Mouse (Mus musculus) ES-E14 (cell line): Measurements from ENCODE around the gene Zfp949.

Experiments used
- CHD2 ChIP-seq: IDR thresholded peaks from 2 replicates; pipeline ENCODE4 v1.6.1; 2014; ENCODE audit warnings: mild to moderate bottlenecking, low read depth, low read length, inconsistent platforms
- HCFC1 ChIP-seq: IDR thresholded peaks from 2 replicates; pipeline ENCODE4 v1.6.1; 2012; ENCODE audit warnings: low read length, inconsistent platforms, borderline replicate concordance; ENCODE audit not compliant: insufficient read depth
- MAFK ChIP-seq: IDR thresholded peaks from 2 replicates; pipeline ENCODE4 v1.6.1; 2014; ENCODE audit warnings: mild to moderate bottlenecking, low read depth, low read length, inconsistent platforms; ENCODE audit not compliant: insufficient read depth
- ZC3H11A ChIP-seq: IDR thresholded peaks from 2 replicates; pipeline ENCODE4 v1.6.1; 2012; ENCODE audit warnings: low read depth, mild to moderate bottlenecking, inconsistent platforms, low read length, borderline replicate concordance

GRCm38 (mm10) chr9:88545534-88545933, 2.3 kb upstream of the Zfp949 start:
- TF ChIP-seq HCFC1 (no peak), ZC3H11A (no peak), MAFK (no peak), CHD2 (no peak)
